Mouse (Mus musculus) myocyte (in vitro differentiated cells): ENCODE results near the gene Ckap2l. TPM values are rescaled to one million over a fixed set of nuclear protein-coding genes. Genes with fewer than 3 reads are reported as not detected.

Experiments
- H3K27me3 ChIP-seq: one replicate; pipeline ENCODE4 v1.6.1; 2011; ENCODE audit not compliant: control insufficient read depth, insufficient read depth, insufficient read length
- H3K36me3 ChIP-seq: one replicate; pipeline ENCODE4 v1.6.1; 2011; ENCODE audit not compliant: control insufficient read depth, insufficient read depth
- H3K4me2 ChIP-seq: one replicate; pipeline ENCODE4 v1.6.1; 2011; ENCODE audit warnings: low read depth, control low read depth
- H3K4me3 ChIP-seq: one replicate; pipeline ENCODE4 v1.5.1; 2011; ENCODE audit warnings: mild to moderate bottlenecking, control low read depth, moderate library complexity
- H3K79me2 ChIP-seq: one replicate; pipeline ENCODE4 v1.6.1; 2011; ENCODE audit not compliant: control insufficient read depth, insufficient read depth
- H3ac ChIP-seq: one replicate; pipeline ENCODE4 v1.6.1; 2011; ENCODE audit not compliant: control insufficient read depth, insufficient read length
- POLR2AphosphoS2 ChIP-seq: IDR thresholded peaks from one replicate; pipeline ENCODE4 v1.6.1; 2011; ENCODE audit warnings: low read depth, control low read depth; ENCODE audit not compliant: insufficient read length
- REST ChIP-seq: IDR thresholded peaks from one replicate; pipeline ENCODE4 v1.6.1; 2011; ENCODE audit warnings: mild to moderate bottlenecking, control low read depth, moderate library complexity; ENCODE audit not compliant: insufficient read depth, insufficient read length
- SRF ChIP-seq: IDR thresholded peaks from one replicate; pipeline ENCODE4 v1.6.1; 2011; ENCODE audit warnings: low read depth; ENCODE audit not compliant: control insufficient read depth, insufficient read length
- USF1 ChIP-seq: IDR thresholded peaks from one replicate; pipeline ENCODE4 v1.6.1; 2011; ENCODE audit warnings: low read depth, mild to moderate bottlenecking, control low read depth, moderate library complexity
- polyA plus RNA-seq: library from polyadenylated mRNA; unstranded; fragments of >200 nt; fragmentation: generic; extraction: Trizol; gene quantifications from one replicate; pipeline ENCODE4 v1.2.1, GENCODE M21; 2012; ENCODE audit warnings: missing spikeins

Gene Ckap2l
- polyA plus RNA-seq, 1 experiment, result 9.9 TPM

DNA sequence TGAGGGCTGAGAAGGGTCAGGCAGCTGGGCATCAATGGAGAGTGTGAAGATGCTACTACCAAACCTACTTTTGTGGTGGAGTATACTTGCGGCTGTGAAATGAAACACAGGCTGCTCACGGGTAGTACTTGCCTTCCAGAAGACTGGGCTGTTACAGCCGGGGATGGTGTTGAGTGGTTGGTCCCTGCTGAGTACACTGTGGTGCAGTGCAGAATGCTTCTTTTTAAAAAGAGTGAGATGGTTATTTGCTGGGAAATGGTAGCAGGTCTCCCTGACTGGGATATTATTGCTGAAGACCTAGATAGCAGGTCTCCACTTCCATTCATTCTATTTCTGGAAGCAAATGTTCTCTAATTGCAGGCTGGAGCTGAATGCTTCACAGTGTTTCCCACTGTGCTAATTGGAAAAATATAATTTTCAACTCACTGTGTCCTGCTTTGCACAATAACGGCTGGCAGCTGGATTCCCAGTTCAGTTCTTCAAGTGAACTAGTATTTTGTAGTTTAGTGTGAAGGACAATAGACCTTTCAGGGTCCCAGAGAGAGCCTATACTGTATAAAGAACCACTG, 78.4 kb downstream of the Ckap2l start:
- Histone ChIP-seq H3K4me3 (no peak overlapping the region), H3ac (no peak overlapping the region), H3K27me3 (no peaks in the 10 kb centered on the region), H3K4me2 (no peak overlapping the region), H3K36me3 (no peaks in the 10 kb centered on the region), H3K79me2 (no peaks in the 10 kb centered on the region)
- TF ChIP-seq POLR2AphosphoS2 (no peak), REST (no peak), USF1 (no peak), SRF (no peak)

Other genes with a start within 250 kb of the Ckap2l start
- 0.06 TPM for gene Vinac1, start 249.0 kb downstream of the Ckap2l start, polyA plus RNA-seq
- gene Ttl, start 231.3 kb downstream of the Ckap2l start, polyA plus RNA-seq, result 9.9 TPM
- 15.6 TPM for gene Polr1b, start 196.2 kb downstream of the Ckap2l start, polyA plus RNA-seq
- 36.8 TPM for gene Chchd5, start 167.5 kb downstream of the Ckap2l start, polyA plus RNA-seq
- 41.7 TPM for gene Slc20a1, start 98.4 kb downstream of the Ckap2l start, polyA plus RNA-seq
- gene Il1a, start 12.8 kb upstream of the Ckap2l start, polyA plus RNA-seq, result not detected
- 0.47 TPM for gene Il1b, start 73.9 kb upstream of the Ckap2l start, polyA plus RNA-seq
- gene F830045P16Rik, start 239.4 kb upstream of the Ckap2l start, polyA plus RNA-seq, result not detected